Mouse (Mus musculus): ENCODE results near the gene Slc41a2. TPM values are rescaled to one million over a fixed set of nuclear protein-coding genes. Genes with fewer than 3 reads are reported as not detected.

Gene Slc41a2
- polyA plus RNA-seq, 1 experiment from 2014 or later, result 0.52 TPM

DNA sequence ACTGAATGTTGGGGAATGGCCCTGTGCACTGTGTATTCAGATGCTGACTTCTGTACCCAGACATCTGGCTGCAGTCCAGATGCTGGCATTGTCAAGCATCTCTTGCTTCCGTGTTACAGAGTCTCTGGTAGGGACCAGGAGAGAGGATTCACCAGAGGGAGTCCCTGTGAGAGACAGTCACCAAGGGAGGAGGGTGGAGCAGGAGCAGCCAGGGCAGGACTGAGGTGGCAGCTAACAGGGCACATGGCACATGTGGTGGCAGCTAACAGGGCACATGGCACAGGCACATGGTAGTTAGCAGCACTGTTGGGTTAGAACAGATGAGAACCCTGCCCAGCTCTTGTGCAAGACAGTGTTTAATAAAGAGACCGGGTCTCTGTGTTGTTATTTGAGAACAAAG, 73.6 kb downstream of the Slc41a2 start:
- no peaks in the 10 kb centered on the region for H3K4me1 ChIP-seq (ENCODE audit: insufficient read depth, low read length)
- H3K9ac ChIP-seq (replicated peaks; ENCODE audit: low read length), result no peak overlapping the region
- ATAC-seq (ENCODE audit: low FRiP score, low TSS enrichment), result no peak
- H3K9me3 ChIP-seq (ENCODE audit: low read length), result no peaks in the 10 kb centered on the region
- H3K27me3 ChIP-seq (ENCODE audit: insufficient read depth, low read length), result no peaks in the 10 kb centered on the region
- H3K27ac ChIP-seq (ENCODE audit: low read length), result no peak overlapping the region
- no peak overlapping the region for H3K4me3 ChIP-seq (ENCODE audit: low read length)
- no peaks in the 10 kb centered on the region for H3K36me3 ChIP-seq (ENCODE audit: insufficient read depth, low read length)
- WGBS, result 53% methylated on average over 2 of the region's 2 CpGs
- no peak overlapping the region for H3K4me2 ChIP-seq (replicated peaks; ENCODE audit: low read depth, low read length)

DNA sequence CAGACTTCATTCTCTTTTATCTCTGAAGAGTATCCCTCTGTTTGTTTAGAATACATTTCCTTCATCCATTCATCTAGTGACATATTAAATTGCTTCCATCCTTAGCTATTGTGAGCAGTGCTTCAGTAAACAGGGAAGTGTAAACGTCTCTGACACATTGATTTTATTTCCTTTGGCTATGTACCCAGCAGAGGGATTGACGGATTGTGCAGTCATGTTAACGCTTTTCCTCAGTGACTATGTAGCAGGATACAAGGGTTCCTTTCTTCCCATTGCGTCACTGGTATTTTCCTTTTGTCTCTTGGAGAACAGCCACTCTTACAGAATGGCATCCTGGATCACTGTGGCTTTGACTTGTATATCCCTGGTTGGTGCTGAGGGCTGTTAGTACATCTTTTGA, 76.4 kb downstream of the Slc41a2 start:
- ATAC-seq (ENCODE audit: low FRiP score, low TSS enrichment), result no peak
- no peaks in the 10 kb centered on the region for H3K27me3 ChIP-seq (ENCODE audit: insufficient read depth, low read length)
- WGBS, result 57% methylated on average over 4 of the region's 4 CpGs
- H3K9ac ChIP-seq (replicated peaks; ENCODE audit: low read length), result no peak overlapping the region
- no peak overlapping the region for H3K4me3 ChIP-seq (ENCODE audit: low read length)
- H3K9me3 ChIP-seq (ENCODE audit: low read length), result no peaks in the 10 kb centered on the region
- H3K36me3 ChIP-seq (ENCODE audit: insufficient read depth, low read length), result no peaks in the 10 kb centered on the region
- H3K4me1 ChIP-seq (ENCODE audit: insufficient read depth, low read length), result no peaks in the 10 kb centered on the region
- H3K4me2 ChIP-seq (replicated peaks; ENCODE audit: low read depth, low read length), result no peak overlapping the region
- no peak overlapping the region for H3K27ac ChIP-seq (ENCODE audit: low read length)

DNA sequence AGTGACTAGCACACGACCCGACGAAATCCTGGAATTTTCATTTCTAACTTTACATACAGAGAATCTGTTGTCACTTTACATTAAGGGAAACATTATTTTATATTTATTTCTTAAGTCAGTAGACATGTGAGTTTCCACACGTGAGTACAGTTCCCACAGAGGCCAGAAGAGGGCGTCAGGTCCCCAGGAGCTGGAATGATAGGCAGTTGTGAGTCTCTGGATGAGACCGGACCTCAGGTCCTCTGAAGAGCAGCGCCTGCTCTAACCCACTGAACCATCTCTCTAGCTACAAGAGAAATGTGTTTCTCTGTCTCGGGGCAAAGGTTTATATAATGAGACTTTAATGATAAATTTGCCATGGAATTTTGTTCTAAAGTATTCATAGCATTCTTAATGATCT, 86.3 kb downstream of the Slc41a2 start:
- no peak for ATAC-seq (ENCODE audit: low FRiP score, low TSS enrichment)
- Histone ChIP-seq H3K4me2 (replicated peaks; ENCODE audit: low read depth, low read length) (no peak overlapping the region), H3K27ac (ENCODE audit: low read length) (no peak overlapping the region), H3K9me3 (ENCODE audit: low read length) (no peaks in the 10 kb centered on the region), H3K4me3 (ENCODE audit: low read length) (no peak overlapping the region), H3K9ac (replicated peaks; ENCODE audit: low read length) (no peak overlapping the region), H3K4me1 (ENCODE audit: insufficient read depth, low read length) (no peaks in the 10 kb centered on the region), H3K36me3 (ENCODE audit: insufficient read depth, low read length) (no peaks in the 10 kb centered on the region), H3K27me3 (ENCODE audit: insufficient read depth, low read length) (no peaks in the 10 kb centered on the region)
- WGBS, result 70% methylated on average over 8 of the region's 8 CpGs

DNA sequence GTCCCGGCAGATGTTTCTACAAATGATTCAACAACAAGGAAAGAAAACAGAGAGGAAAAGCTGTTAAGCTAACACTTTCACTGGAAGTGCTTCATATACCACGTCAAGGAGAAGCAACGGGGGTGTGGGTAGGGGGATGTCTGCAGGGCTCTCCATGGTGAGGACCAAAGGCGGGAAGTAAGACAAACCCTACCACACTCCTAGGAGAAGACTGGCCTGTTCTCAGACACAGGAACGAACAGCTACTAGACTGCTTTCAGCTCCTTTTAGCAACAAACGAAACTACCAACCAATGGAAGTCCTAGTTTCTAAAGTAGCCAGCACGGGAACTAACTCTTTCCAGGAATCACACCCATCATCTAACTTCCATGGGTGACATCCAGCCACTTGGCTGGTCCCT, 89.6 kb downstream of the Slc41a2 start:
- no peaks in the 10 kb centered on the region for H3K4me1 ChIP-seq (ENCODE audit: insufficient read depth, low read length)
- no peak for ATAC-seq (ENCODE audit: low FRiP score, low TSS enrichment)
- WGBS, result 60% methylated on average over 7 of the region's 7 CpGs
- H3K4me3 ChIP-seq (ENCODE audit: low read length), result no peak overlapping the region
- no peak overlapping the region for H3K27ac ChIP-seq (ENCODE audit: low read length)
- no peak overlapping the region for H3K9ac ChIP-seq (replicated peaks; ENCODE audit: low read length)
- H3K36me3 ChIP-seq (ENCODE audit: insufficient read depth, low read length), result no peaks in the 10 kb centered on the region
- no peaks in the 10 kb centered on the region for H3K9me3 ChIP-seq (ENCODE audit: low read length)
- H3K27me3 ChIP-seq (ENCODE audit: insufficient read depth, low read length), result no peaks in the 10 kb centered on the region
- H3K4me2 ChIP-seq (replicated peaks; ENCODE audit: low read depth, low read length), result no peak overlapping the region

DNA sequence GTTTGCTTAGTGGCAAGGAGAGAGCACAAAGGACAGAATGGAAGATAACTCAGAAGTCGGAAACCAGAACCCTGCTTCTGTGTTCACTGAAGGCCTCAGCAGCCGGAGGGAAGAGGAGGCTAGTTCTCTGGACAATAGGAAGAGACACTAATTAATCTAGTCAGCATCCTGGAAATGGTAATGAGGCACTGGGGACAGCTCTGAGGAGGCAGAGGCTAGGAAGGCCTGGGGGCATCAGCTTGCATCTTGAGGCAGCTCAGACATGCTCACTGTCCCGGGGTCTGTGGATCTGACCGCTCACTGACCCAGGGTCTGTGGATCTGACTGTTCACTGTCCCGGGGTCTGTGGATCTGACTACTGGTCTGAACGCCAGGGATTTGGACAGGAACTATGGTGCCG, 92.0 kb downstream of the Slc41a2 start:
- H3K4me1 ChIP-seq (ENCODE audit: insufficient read depth, low read length), result no peaks in the 10 kb centered on the region
- H3K9ac ChIP-seq (replicated peaks; ENCODE audit: low read length), result no peak overlapping the region
- H3K27me3 ChIP-seq (ENCODE audit: insufficient read depth, low read length), result no peaks in the 10 kb centered on the region
- ATAC-seq (ENCODE audit: low FRiP score, low TSS enrichment), result no peak
- no peaks in the 10 kb centered on the region for H3K9me3 ChIP-seq (ENCODE audit: low read length)
- H3K27ac ChIP-seq (ENCODE audit: low read length), result no peak overlapping the region
- H3K36me3 ChIP-seq (ENCODE audit: insufficient read depth, low read length), result no peaks in the 10 kb centered on the region
- WGBS, result 59% methylated on average over 7 of the region's 7 CpGs
- H3K4me2 ChIP-seq (replicated peaks; ENCODE audit: low read depth, low read length), result no peak overlapping the region
- H3K4me3 ChIP-seq (ENCODE audit: low read length), result no peak overlapping the region

DNA sequence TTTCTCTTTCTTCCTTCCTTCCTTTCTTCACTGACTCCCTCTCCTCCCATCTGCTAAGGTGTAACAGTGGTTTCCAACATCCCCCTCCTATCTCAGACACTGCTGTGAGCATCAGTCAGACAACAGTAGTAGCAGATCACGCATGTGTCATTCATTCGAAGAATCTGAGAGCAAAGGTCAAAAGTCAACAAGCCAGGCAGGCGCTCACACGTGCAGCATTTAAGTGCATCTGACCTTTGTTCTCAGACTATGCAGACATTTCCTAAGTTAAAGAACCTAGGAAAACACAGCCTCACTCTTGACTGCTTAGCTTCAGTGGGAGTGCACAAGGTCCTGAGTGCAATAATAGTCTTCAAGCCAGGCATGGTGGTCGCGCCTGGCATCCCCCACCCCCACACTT, 93.6 kb downstream of the Slc41a2 start:
- H3K4me3 ChIP-seq (ENCODE audit: low read length), result no peak overlapping the region
- no peak overlapping the region for H3K27ac ChIP-seq (ENCODE audit: low read length)
- H3K4me1 ChIP-seq (ENCODE audit: insufficient read depth, low read length), result no peaks in the 10 kb centered on the region
- no peaks in the 10 kb centered on the region for H3K27me3 ChIP-seq (ENCODE audit: insufficient read depth, low read length)
- H3K36me3 ChIP-seq (ENCODE audit: insufficient read depth, low read length), result no peaks in the 10 kb centered on the region
- no peak for ATAC-seq (ENCODE audit: low FRiP score, low TSS enrichment)
- no peaks in the 10 kb centered on the region for H3K9me3 ChIP-seq (ENCODE audit: low read length)
- 39% methylated on average over 6 of the region's 6 CpGs for WGBS
- no peak overlapping the region for H3K4me2 ChIP-seq (replicated peaks; ENCODE audit: low read depth, low read length)
- no peak overlapping the region for H3K9ac ChIP-seq (replicated peaks; ENCODE audit: low read length)

DNA sequence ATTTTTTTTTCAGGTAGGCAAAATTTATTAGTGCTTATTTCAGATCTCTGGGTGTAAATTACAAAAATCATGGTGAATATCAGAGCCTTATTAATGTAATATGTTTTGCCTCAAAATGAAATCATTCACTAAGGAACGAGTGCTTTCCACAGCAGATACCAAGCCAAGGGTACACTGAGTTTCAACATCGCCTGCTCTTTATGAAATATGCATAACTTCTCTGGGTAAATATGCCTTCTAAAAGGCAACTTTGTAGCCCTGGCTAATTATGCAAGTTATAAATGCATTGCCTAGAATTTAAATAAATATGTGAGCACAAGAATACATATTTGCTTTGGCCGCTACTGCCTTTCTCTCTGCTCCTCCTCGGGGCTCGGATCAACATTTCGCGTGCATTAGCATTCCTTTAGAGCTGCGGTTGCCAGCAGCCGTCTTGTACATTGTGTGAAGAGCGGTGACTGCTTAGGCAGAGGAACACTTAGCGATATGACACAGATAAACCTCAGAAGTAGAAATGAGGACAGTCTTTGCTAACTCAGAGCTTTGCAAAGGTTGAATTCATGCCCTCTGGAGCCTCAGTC, 95.5 kb downstream of the Slc41a2 start:
- Histone ChIP-seq H3K4me2 (replicated peaks; ENCODE audit: low read depth, low read length) (no peak overlapping the region), H3K36me3 (ENCODE audit: insufficient read depth, low read length) (no peaks in the 10 kb centered on the region)

DNA sequence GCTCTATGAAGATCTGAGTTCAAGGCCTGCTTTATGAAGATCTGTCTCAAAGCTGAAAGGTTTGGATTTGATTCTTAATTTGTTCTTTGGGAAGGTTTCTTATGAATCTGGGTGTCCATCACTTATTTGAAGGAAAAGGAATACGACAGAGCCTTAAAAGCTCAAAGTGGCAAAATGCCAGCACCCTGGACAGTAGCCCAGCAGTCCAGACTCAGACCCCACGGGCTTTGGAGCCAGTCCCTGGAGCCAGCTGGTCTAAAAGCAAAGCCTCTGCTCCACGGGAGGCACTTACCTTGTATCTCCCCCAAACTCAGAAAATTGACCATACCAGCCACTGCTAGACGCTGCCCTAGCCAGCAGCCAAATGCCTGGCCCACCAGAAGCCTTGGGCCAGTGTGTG, 103.3 kb downstream of the Slc41a2 start:
- Histone ChIP-seq H3K27me3 (ENCODE audit: insufficient read depth, low read length) (no peaks in the 10 kb centered on the region), H3K4me2 (replicated peaks; ENCODE audit: low read depth, low read length) (no peak overlapping the region), H3K4me3 (ENCODE audit: low read length) (no peak overlapping the region), H3K36me3 (ENCODE audit: insufficient read depth, low read length) (no peaks in the 10 kb centered on the region), H3K9ac (replicated peaks; ENCODE audit: low read length) (no peak overlapping the region), H3K4me1 (ENCODE audit: insufficient read depth, low read length) (no peaks in the 10 kb centered on the region), H3K9me3 (ENCODE audit: low read length) (no peaks in the 10 kb centered on the region; the same call in 1 of the 2 replicates), H3K27ac (ENCODE audit: low read length) (no peak overlapping the region)
- no peak for ATAC-seq (ENCODE audit: low FRiP score, low TSS enrichment)
- WGBS, result 51% methylated on average over 4 of the region's 4 CpGs

More for the DNA sequence above, 95.5 kb downstream of the Slc41a2 start:
- H3K4me1 ChIP-seq (ENCODE audit: insufficient read depth, low read length), result no peaks in the 10 kb centered on the region
- no peak for ATAC-seq (ENCODE audit: low FRiP score, low TSS enrichment)
- no peak overlapping the region for H3K9ac ChIP-seq (replicated peaks; ENCODE audit: low read length)
- WGBS, result 62% methylated on average over 11 of the region's 11 CpGs
- no peaks in the 10 kb centered on the region for H3K27me3 ChIP-seq (ENCODE audit: insufficient read depth, low read length)
- H3K9me3 ChIP-seq (ENCODE audit: low read length), result no peaks in the 10 kb centered on the region
- H3K27ac ChIP-seq (ENCODE audit: low read length), result no peak overlapping the region
- H3K4me3 ChIP-seq (ENCODE audit: low read length), result no peak overlapping the region

DNA sequence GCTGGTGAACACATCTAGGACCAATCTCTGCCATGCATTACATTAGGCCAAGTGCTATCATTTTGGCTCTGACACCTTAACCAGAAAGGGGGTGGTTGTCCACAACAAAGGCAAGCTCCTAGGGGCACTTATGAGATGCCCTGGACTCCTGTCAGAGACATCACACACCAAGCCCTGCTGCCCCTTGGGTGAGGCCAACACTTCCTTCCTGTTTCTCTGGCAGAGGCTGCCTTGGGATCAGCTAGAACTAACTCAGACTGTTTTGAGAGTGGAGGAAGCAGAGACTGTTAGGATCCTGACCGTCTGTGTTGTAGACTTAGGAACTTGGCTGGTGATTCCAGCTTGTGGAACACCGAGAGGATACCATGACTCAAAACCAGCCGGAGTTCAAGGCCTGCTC, 103.7 kb downstream of the Slc41a2 start:
- Histone ChIP-seq H3K4me3 (ENCODE audit: low read length) (no peak overlapping the region), H3K27me3 (ENCODE audit: insufficient read depth, low read length) (no peaks in the 10 kb centered on the region), H3K9ac (replicated peaks; ENCODE audit: low read length) (no peak overlapping the region), H3K36me3 (ENCODE audit: insufficient read depth, low read length) (no peaks in the 10 kb centered on the region), H3K4me2 (replicated peaks; ENCODE audit: low read depth, low read length) (no peak overlapping the region), H3K27ac (ENCODE audit: low read length) (no peak overlapping the region), H3K9me3 (ENCODE audit: low read length) (no peaks in the 10 kb centered on the region; the same call in 1 of the 2 replicates), H3K4me1 (ENCODE audit: insufficient read depth, low read length) (no peaks in the 10 kb centered on the region)
- no peak for ATAC-seq (ENCODE audit: low FRiP score, low TSS enrichment)
- 85% methylated on average over 3 of the region's 3 CpGs for WGBS

DNA sequence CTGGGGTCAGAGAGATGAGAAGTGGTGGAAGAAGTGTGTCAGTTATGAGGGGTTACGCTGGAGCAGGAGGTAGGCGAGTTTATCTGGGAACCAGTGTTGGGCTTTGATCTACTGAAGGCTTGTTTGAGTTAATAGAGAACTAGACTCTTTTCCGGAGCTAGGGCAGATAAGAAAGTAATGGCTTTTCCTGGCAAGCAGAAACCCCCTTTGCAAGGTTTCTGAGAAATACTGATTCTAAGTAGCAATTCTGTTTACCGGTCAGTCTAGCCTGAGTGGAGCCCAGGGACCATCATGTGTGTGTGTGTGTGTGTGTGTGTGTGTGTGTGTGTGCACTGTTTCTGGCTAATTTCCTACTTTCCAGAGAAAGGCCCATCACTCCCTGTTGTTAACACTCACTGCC, 109.1 kb downstream of the Slc41a2 start:
- Histone ChIP-seq H3K9ac (replicated peaks; ENCODE audit: low read length) (no peak overlapping the region), H3K4me2 (replicated peaks; ENCODE audit: low read depth, low read length) (no peak overlapping the region), H3K4me1 (ENCODE audit: insufficient read depth, low read length) (no peaks in the 10 kb centered on the region), H3K36me3 (ENCODE audit: insufficient read depth, low read length) (no peaks in the 10 kb centered on the region), H3K27me3 (ENCODE audit: insufficient read depth, low read length) (no peaks in the 10 kb centered on the region), H3K4me3 (ENCODE audit: low read length) (no peak overlapping the region), H3K9me3 (ENCODE audit: low read length) (no peaks in the 10 kb centered on the region; the same call in 1 of the 2 replicates), H3K27ac (ENCODE audit: low read length) (no peak overlapping the region)
- no peak for ATAC-seq (ENCODE audit: low FRiP score, low TSS enrichment)
- WGBS, result 74% methylated on average over 4 of the region's 4 CpGs

Measured in kidney, embryonic 16.5 days (tissue).